Mouse (Mus musculus) adrenal gland, postnatal 10 days (tissue): ENCODE data around the gene Mkln1. TPM values are rescaled to one million over a fixed set of nuclear protein-coding genes. Genes with fewer than 3 reads are reported as not detected.
A peak's percentile ranks its signal among the peaks of the same experiment; 100 is the strongest.

Experiments used
- DNase-seq: peaks from one replicate; pipeline ENCODE4 v3.0.0; 2021; ENCODE audit warnings: mixed read lengths
- long read RNA-seq, 2 experiments: library from polyadenylated mRNA; stranded (forward); transcript quantifications; one replicate each; pipeline ENCODE4 v2.0.0; 2021
- total RNA-seq, 2 experiments: library from RNA; stranded (reverse); gene quantifications; 2 replicates each; pipeline ENCODE4 v1.2.3; 2021

Gene Mkln1
- total RNA-seq, result 100 to 1,000 TPM; 168 to 186 TPM
- long read RNA-seq, experiment 1, full-length matches to known transcripts, result 96 of 127 reads
- long read RNA-seq, experiment 1, partial matches to known transcripts, result 21 of 127 reads
- long read RNA-seq, experiment 1, other reads (novel, unspliced or antisense), result 10 of 127 reads
- long read RNA-seq, experiment 2, full-length matches to known transcripts, result 49 of 69 reads
- long read RNA-seq, experiment 2, partial matches to known transcripts, result 2 of 69 reads
- long read RNA-seq, experiment 2, other reads (novel, unspliced or antisense), result 18 of 69 reads

- DNase-seq, result peak; percentile 95
Observed at GRCm38 (mm10) chr6:31398431-31399205, at the start of gene Mkln1. Mkln1 (plus strand) TSS chr6:31398735.

GRCm38 (mm10) chr6:31356444-31357191 lies 41.9 kb upstream of the Mkln1 start:
- DNase-seq, result no peak

GRCm38 (mm10) chr6:31357286-31357685 lies 41.2 kb upstream of the Mkln1 start:
- no peak for DNase-seq

DNA sequence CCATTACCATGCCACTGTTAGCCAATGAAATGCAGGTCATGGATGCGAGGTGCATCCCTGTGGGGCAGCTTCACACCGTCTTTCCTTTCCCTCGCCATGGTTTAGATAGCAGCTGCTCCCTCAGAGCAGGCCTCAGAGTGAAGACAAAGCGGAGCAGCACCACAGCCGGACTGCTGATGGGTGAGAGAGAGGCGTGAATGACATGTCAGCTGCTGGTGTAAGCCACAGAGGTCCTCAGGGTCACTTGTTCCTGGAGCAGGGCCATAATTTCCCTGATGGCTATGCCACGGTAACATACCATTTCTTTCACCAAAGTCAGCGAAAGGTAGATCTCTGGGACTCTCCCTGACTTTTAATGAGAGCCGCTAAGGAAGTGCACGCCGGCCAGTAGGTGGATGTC lies 35.9 kb upstream of the Mkln1 start:
- DNase-seq, result no peak

DNA sequence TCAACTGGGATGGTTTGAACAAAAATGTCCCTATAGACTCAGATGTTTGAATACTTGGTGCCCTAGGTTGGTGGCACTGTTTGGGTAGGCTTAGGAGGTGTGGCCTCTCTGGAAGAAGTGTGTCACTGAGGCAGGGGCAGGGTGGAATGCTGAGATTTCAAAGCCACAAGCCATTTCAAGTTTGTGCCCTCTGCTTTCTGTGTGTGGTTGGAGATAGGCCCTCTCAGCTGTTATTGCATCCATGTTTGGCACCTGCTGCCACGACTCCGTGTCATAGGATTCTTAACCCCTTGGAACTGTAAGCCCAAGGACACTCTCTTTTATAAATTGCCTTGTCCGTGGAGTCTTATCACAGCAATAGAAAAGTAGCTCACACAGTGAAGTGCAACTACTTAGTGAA lies 34.1 kb upstream of the Mkln1 start:
- no peak for DNase-seq

DNA sequence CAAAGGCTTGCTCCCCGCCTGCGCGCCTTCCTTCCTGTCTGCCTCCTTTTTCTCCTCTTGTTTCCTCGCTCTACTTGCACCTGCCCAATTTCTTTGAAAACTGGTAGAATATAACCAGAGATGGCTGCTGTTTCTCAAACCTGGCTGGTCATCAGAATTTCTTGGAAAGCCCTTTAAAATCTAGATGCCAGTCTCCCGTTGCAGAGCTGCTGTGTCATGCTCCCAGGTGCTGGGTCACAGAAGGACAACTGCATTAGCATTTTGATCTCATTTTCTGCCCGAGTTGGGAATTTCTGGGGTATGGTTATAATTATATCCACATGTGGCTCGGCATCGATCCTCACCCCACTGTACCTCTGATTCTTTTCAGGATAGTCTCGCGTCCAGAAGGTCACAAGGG lies 30.6 kb upstream of the Mkln1 start:
- DNase-seq, result no peak

GRCm38 (mm10) chr6:31368559-31368958 lies 30.0 kb upstream of the Mkln1 start:
- DNase-seq, result no peak

DNA sequence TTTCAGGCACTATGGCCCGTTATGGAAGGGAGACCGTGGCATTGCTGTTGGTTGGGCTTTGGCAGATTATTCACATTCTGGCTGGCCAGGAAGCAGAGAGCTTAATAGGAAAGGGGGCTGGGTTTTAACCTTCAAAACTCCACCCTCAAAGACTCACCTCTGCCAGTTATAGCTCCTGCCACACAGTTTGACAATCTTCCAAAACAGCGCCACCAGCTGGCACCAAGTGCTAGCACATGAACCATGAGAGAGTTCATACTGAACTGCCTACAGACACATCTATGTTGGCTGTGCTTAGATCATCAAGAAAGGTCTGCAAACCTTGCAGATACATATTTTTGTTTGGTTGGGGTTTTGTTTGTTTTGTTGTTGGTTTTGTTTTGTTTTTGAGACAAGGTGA lies 28.7 kb upstream of the Mkln1 start:
- DNase-seq, result peak; percentile 59

- DNase-seq, result peak; percentile 32
Observed at GRCm38 (mm10) chr6:31370550-31371061, 27.9 kb upstream of the Mkln1 start.

GRCm38 (mm10) chr6:31371140-31371539 lies 27.4 kb upstream of the Mkln1 start:
- no peak for DNase-seq

DNA sequence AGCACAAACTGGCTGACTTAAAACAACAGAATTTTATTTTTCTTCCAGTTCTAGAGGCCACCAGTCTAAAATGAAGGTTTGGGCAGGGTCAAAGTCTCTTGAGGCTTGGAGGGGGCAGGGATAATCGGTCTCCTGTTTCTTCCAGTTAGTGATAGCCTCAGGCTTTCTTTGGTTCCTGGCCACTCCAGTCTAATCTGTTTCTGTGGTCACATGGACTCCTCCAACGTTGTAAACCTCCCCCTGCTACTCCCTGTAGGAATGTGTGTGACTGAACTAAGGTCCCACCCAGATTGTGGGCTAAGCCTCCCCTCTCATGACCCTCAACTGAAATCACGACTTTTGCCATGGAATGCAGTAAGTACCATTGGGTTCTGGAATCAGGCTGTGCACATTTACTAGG lies 25.9 kb upstream of the Mkln1 start:
- DNase-seq, result no peak

GRCm38 (mm10) chr6:31373084-31373673 lies 25.4 kb upstream of the Mkln1 start:
- DNase-seq, result no peak

DNA sequence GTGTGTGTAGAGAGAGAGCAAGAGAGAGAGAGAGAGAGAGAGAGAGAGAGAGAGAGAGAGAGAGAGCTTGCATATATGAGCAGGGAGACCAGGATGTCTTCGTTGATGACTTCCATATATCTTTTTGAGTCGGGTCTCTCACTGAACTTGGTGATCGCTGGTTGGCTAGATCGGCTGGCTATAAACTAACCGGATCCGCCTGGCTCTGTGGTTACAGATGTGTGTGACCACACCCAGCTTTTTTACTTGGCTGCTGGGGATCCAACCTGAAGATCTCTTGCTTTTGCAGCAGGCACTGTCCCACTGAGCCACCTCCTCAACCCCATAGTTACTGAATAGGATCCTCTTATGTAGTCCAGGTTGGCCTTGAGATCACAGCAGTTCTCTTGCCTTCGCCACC lies 15.5 kb upstream of the Mkln1 start:
- no peak for DNase-seq

DNA sequence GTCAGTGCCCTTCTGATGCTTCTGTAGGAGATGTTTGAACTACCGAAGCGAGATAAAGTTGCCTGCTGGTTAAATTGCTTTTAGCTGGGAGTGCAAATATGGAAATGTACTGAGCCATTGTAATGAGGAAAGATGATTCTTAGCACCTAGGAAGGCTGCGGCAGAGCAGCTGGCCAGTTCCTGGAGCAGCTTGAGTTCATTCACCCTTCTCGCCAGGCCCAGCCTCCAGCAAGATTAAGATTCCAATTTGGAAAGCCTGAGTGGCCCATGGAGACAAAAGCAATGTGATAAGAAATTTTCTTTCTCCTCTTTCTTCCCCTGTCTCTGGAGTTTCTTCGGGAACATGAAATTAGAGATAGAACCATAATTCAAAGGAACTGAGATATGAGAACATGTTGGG lies 13.7 kb upstream of the Mkln1 start:
- no peak for DNase-seq

DNA sequence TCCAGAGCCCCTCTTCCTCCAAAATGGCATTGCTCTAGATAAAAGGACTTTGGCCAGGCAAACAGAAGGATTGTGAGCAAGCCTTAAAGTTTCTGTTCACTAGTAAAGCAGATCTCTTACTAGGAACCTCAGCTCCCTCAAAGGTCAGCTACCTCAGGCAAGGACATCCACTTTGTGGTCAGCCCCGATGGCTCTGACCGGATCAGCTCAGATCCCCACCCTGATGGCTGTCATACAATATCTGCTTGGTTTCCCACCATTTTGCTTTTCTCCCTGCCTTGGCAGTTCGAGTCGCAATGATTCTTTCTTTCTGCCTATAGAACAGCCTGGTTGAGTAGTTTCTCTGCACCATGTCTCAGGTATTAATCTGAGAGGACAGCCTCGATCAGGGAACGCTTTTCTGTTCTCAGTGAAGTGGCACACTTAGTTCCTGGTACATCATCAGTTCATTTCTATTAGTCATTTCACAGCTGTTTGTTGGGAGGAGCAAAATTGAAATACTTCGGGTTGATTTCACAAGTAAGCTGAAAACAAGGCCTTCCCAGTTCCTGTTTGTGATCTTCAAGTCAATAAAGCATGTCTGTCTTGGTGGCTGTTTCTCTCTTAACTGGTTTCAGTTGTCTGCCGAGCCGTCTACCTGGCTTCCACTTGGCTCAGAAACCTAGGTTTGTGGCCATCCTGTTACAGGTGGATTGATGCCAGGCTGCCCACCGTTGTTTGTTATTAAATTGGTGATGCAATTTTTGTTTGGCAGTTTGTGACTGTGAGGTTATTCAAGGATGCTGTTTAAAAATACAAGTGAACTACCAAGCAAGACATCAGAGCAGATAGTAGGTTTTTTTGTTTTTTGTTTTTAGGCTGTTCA lies 13.0 kb upstream of the Mkln1 start:
- no peak for DNase-seq

DNA sequence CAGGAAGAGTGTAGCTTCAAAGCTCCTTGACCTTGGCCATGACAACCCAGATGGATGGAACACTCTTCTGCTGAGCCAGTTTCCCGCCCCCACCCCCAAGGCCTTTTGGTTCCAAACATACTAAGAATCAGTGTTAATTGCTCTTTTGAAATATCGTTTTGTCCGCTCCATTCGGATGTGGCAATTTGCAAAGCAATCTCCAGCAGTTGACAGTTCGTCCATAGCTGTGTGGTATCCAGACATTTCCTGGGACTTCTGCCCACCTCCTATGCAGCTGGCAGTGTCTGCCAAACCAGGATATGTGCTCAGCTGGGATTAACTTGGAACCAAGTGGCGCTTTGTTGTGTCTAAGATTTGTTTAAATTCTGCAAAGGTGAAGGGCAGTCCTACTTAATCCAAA lies 8.8 kb upstream of the Mkln1 start:
- peak; percentile 45 for DNase-seq

- peak; percentile 40 for DNase-seq
Observed at GRCm38 (mm10) chr6:31390243-31390981, 8.1 kb upstream of the Mkln1 start.

DNA sequence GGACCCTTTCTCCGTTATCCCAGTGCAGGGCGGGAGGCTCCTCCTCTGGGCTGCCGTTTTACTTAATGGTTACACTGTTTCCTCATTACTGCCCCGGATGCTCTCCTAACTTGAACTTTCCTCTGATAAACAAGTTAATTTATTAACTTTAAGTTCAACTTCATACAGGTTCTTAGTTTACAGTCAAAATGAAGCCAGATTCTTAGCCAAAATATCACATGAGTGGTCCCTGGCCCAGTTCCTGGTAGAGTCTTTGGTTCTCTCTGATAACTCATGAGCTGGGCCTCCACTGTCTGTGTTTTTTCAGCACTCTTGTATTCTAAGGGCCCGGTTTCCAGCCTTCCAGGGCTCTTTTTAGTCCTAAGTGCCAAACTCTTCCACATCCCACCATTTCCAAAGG lies 5.7 kb upstream of the Mkln1 start:
- no peak for DNase-seq

- DNase-seq, result no peak
Observed at GRCm38 (mm10) chr6:31396118-31396517, 2.4 kb upstream of the Mkln1 start.

DNA sequence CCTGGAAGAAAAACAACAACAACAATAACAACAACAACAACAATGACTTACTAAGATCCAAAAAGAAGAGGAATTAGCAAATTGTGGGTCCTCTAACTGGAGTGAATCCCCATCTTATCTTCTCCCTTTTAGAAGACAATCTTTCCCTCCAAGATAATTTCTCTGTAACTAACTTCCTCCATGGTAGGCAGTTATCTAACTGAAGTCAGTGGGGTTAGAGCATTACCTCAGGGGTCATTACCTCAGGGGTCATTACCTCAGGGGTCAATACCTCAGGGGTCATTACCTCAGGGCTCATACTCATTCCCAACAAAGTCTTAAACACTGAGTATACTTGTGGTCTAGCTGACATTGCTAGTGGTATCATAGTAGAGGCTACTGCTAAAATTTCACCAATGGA lies 1.2 kb upstream of the Mkln1 start:
- no peak for DNase-seq
